Mouse (Mus musculus) kidney, embryonic 16.5 days (tissue): ENCODE results near the gene Gja4. TPM values are rescaled to one million over a fixed set of nuclear protein-coding genes. Genes with fewer than 3 reads are reported as not detected.

Experiments
- ATAC-seq: fragments of 200-750 bp; cut with Nextera tagmentation; 2 replicates; pipeline ENCODE4 v1.8.0; 2017; ENCODE audit warnings: moderate TSS enrichment; ENCODE audit not compliant: low FRiP score, low TSS enrichment
- H3K27ac ChIP-seq: fragments of 300-500 bp; sonication (generic); 2 replicates; pipeline ENCODE4 v1.5.1; 2014; ENCODE audit warnings: low read length
- H3K27me3 ChIP-seq: fragments of 300-500 bp; sonication (generic); 2 replicates; pipeline ENCODE4 v1.6.1; 2014; ENCODE audit warnings: low read length, control low read depth, mixed read lengths; ENCODE audit not compliant: insufficient read depth
- H3K36me3 ChIP-seq: fragments of 300-500 bp; sonication (generic); 2 replicates; pipeline ENCODE4 v1.6.1; 2014; ENCODE audit warnings: low read length, control low read depth, mixed read lengths; ENCODE audit not compliant: insufficient read depth
- H3K4me1 ChIP-seq: fragments of 300-500 bp; sonication (generic); 2 replicates; pipeline ENCODE4 v1.6.1; 2014; ENCODE audit warnings: low read length, control low read depth, mixed read lengths; ENCODE audit not compliant: insufficient read depth
- H3K4me2 ChIP-seq: fragments of 300-500 bp; sonication (generic); replicated peaks from 2 replicates; pipeline ENCODE4 v1.6.1; 2014; ENCODE audit warnings: low read depth, low read length
- H3K4me3 ChIP-seq: fragments of 300-500 bp; sonication (generic); 2 replicates; pipeline ENCODE4 v1.5.1; 2014; ENCODE audit warnings: mild to moderate bottlenecking, low read length
- H3K9ac ChIP-seq: fragments of 300-500 bp; sonication (generic); replicated peaks from 2 replicates; pipeline ENCODE4 v1.6.1; 2014; ENCODE audit warnings: low read length
- H3K9me3 ChIP-seq: fragments of 300-500 bp; sonication (generic); 2 replicates; pipeline ENCODE4 v1.6.1; 2016; ENCODE audit warnings: low read length, control low read depth
- WGBS: fragments of 180-500 bp; shearing (Covaris S2); extraction: QIAGEN DNeasy Blood & Tissue Kit; methylation state at CpG from one replicate; pipeline ENCODE4 v1.1.7; 2014; 5-methylcytosine and 5-hydroxymethylcytosine counted together
- polyA plus RNA-seq: library from polyadenylated mRNA; unstranded; fragments of >200 nt; fragmentation: Nextera tagmentation; extraction: Ambion mirVana; gene quantifications from 2 replicates; pipeline ENCODE4 v1.2.1, GENCODE M21; 2015

Gene Gja4
- polyA plus RNA-seq, 1 experiment from 2014 or later = 30.9 TPM

- H3K9me3 ChIP-seq = no peaks in the 10 kb centered on the region
- H3K4me3 ChIP-seq = no peak overlapping the region
- no peak overlapping the region for H3K27ac ChIP-seq
- whole genome bisulfite sequencing = 90% methylated on average over 14 of the region's 14 CpGs
- H3K27me3 ChIP-seq = no peaks in the 10 kb centered on the region
- H3K4me1 ChIP-seq = no peaks in the 10 kb centered on the region
- no peak for ATAC-seq
- H3K4me2 ChIP-seq = no peak overlapping the region
- no peak overlapping the region for H3K9ac ChIP-seq
- H3K36me3 ChIP-seq = no peaks in the 10 kb centered on the region
These were observed 52.2 kb downstream of the Gja4 start for GRCm38 (mm10) chr4:127261601-127262000.

Other genes with a start within 250 kb of the Gja4 start
- 22.2 and 22.9 TPM in 2 replicates for gene Zmym6, start 236.7 kb downstream of the Gja4 start, polyA plus RNA-seq
- 26.5 and 28.7 TPM in 2 replicates for gene Tmem35b, start 190.3 kb downstream of the Gja4 start, polyA plus RNA-seq
- gene Dlgap3, start 144.8 kb downstream of the Gja4 start, polyA plus RNA-seq = 0.40 and 0.41 TPM in 2 replicates
- 66.6 and 74.9 TPM in 2 replicates for gene Smim12, start 70.3 kb downstream of the Gja4 start, polyA plus RNA-seq
- gene Gjb3, start 16.8 kb upstream of the Gja4 start, polyA plus RNA-seq = 1.3 TPM in 2 replicates
- gene Gjb4, start 40.0 kb upstream of the Gja4 start, polyA plus RNA-seq = 0.87 and 0.92 TPM in 2 replicates
- 1.5 and 1.8 TPM in 2 replicates for gene Gjb5, start 44.1 kb upstream of the Gja4 start, polyA plus RNA-seq